Mouse (Mus musculus): ENCODE results near the gene Wdr66. TPM values are rescaled to one million over a fixed set of nuclear protein-coding genes. Genes with fewer than 3 reads are reported as not detected.
A peak's percentile ranks its signal among the peaks of the same experiment; 100 is the strongest.

Wdr66 gene
- total and polyA plus RNA-seq, 3 experiments = 0.52 to 2.0 (median 0.65) TPM

- Histone ChIP-seq H3K9ac (ENCODE audit: low read depth, low read length) (peak within 1 kb of the TSS; percentile 96), H3K4me1 (ENCODE audit: control insufficient read depth, insufficient read depth, low read length) (no peaks in the 10 kb centered on the region), H3K27ac (peak within 1 kb of the TSS; percentile 93), H3K36me3 (ENCODE audit: control insufficient read depth, insufficient read depth, low read length) (no peaks in the 10 kb centered on the region; the same call in 1 of the 2 replicates), H3K27me3 (ENCODE audit: control insufficient read depth, insufficient read depth, low read length) (no peaks in the 10 kb centered on the region), H3K79me2 (replicated peaks; ENCODE audit: control insufficient read depth, insufficient read depth, low read length) (peaks cover 4% of the 10 kb centered on the region; the same call in 1 of the 2 replicates), H3K4me3 (peak within 1 kb of the TSS; percentile 83)
- 2% methylated on average over 69 of the region's 69 CpGs for WGBS
- TF ChIP-seq EP300 (IDR thresholded peaks at IDR 0.05; ENCODE audit: insufficient read depth, low read depth, low read length) (no peak), CTCF (IDR thresholded peaks at IDR 0.05) (peak; percentile 56), POLR2A (IDR thresholded peaks at IDR 0.05; ENCODE audit: insufficient read depth, low read depth, low read length) (peak; percentile 59; the same call in 1 of the 2 replicates)
- intact Hi-C loops (cut with DNase I) = loop anchor here (1.0 kb wide), 1 partner anchor 20 kb away; no protein-coding TSS in a partner anchor
- DNase-seq = peak; percentile 94
These were observed 92.1 kb downstream of the Wdr66 start, which contains the start of gene Bcl7a for GRCm38 (mm10) chr5:123343707-123344627. Gene Bcl7a (plus strand): TSS chr5:123343834.

DNA sequence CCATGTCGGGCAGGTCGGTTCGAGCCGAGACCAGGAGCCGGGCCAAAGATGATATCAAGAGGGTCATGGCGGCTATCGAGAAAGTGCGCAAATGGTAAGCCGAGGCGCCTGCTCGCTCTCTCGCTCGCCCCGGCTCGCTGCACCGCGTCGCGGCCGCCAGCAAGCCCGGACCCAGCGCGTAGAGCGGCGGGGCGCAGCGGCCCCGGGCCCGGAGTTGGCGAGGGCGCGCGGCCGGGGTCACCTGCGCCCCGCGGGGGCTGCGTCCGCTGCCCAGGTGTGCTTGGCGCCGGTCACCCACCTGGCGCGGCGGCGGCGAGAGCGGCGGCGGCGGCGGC is 92.7 kb downstream of the Wdr66 start:
- H3K27me3 ChIP-seq (ENCODE audit: control insufficient read depth, insufficient read depth, low read length) = no peaks in the 10 kb centered on the region
- TF ChIP-seq POLR2A (IDR thresholded peaks at IDR 0.05; ENCODE audit: insufficient read depth, low read depth, low read length) = no peak
- no peak for TF ChIP-seq CTCF (IDR thresholded peaks at IDR 0.05)
- TF ChIP-seq EP300 (IDR thresholded peaks at IDR 0.05; ENCODE audit: insufficient read depth, low read depth, low read length) = no peak
- 4% methylated on average over 49 of the region's 51 CpGs for WGBS
- H3K4me1 ChIP-seq (ENCODE audit: control insufficient read depth, insufficient read depth, low read length) = no peaks in the 10 kb centered on the region
- peak overlapping the region; percentile 93 for H3K27ac ChIP-seq
- H3K9ac ChIP-seq (ENCODE audit: low read depth, low read length) = peak overlapping the region; percentile 96
- H3K79me2 ChIP-seq (replicated peaks; ENCODE audit: control insufficient read depth, insufficient read depth, low read length) = peaks cover 6% of the 10 kb centered on the region; the same call in 1 of the 2 replicates
- intact Hi-C loops (cut with DNase I) = loop anchor here (1.0 kb wide), 1 partner anchor 20 kb away; no protein-coding TSS in a partner anchor
- no peak for DNase-seq
- H3K4me3 ChIP-seq = peak overlapping the region; percentile 83
- H3K36me3 ChIP-seq (ENCODE audit: control insufficient read depth, insufficient read depth, low read length) = no peaks in the 10 kb centered on the region; the same call in 1 of the 2 replicates

DNA sequence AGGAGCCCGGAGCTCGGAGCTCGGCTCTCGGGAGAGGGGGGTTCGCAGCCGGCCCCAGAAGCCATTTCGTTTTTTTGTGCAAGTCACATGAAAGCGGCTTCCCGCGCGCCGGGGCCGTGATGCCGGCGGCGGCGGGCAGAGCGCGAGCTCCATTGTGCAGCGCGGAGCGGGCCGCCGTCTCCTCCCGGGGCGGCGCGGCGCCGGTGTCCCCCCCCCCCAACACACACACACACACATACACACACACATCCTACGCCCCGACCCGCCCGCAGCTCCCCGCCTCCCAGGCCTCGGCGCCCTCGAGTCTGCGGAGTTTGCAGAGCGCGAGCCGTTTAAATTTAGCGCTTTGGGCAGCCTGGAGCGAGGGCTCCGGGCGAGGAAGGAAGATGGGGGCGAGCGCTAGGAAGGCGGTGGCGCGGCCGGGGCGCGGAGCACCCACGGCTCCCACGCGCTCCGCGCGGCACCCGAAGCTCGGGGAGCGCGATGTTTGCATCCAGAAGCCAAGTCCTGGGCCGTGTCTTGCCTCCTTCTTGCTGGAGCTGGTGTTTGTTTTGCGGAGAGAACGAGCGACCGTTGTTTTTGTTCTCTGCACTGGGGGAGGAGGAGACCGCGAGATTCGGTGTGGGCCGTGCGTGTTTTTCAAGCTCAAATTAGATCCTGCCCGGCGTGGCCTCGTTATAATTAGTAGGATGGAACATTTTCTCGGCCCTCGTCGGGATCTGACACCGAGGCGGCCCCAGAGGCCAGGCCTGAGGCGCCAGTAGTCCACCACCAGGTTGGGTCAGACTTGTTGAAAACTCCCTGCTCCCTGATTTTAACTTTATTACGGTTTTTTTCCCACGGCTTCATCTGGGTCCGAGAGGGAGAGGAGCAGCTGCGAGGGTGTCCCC is 93.3 kb downstream of the Wdr66 start:
- Histone ChIP-seq H3K79me2 (replicated peaks; ENCODE audit: control insufficient read depth, insufficient read depth, low read length) (peaks cover 6% of the 10 kb centered on the region; the same call in 1 of the 2 replicates), H3K27me3 (ENCODE audit: control insufficient read depth, insufficient read depth, low read length) (no peaks in the 10 kb centered on the region), H3K27ac (peak overlapping the region; percentile 93), H3K9ac (ENCODE audit: low read depth, low read length) (peak overlapping the region; percentile 96), H3K4me3 (peak overlapping the region; percentile 83), H3K36me3 (ENCODE audit: control insufficient read depth, insufficient read depth, low read length) (no peaks in the 10 kb centered on the region; the same call in 1 of the 2 replicates), H3K4me1 (ENCODE audit: control insufficient read depth, insufficient read depth, low read length) (no peaks in the 10 kb centered on the region)
- no peak for TF ChIP-seq CTCF (IDR thresholded peaks at IDR 0.05)
- TF ChIP-seq POLR2A (IDR thresholded peaks at IDR 0.05; ENCODE audit: insufficient read depth, low read depth, low read length) = 0 out of 2 replicates have a peak, but pooled peaks have one; percentile 19
- under 1% methylated on average over 72 of the region's 87 CpGs for WGBS
- intact Hi-C loops (cut with DNase I) = loop anchor here (1.0 kb wide), 1 partner anchor 19 kb away; no protein-coding TSS in a partner anchor
- DNase-seq = peak; percentile 75 to 79

DNA sequence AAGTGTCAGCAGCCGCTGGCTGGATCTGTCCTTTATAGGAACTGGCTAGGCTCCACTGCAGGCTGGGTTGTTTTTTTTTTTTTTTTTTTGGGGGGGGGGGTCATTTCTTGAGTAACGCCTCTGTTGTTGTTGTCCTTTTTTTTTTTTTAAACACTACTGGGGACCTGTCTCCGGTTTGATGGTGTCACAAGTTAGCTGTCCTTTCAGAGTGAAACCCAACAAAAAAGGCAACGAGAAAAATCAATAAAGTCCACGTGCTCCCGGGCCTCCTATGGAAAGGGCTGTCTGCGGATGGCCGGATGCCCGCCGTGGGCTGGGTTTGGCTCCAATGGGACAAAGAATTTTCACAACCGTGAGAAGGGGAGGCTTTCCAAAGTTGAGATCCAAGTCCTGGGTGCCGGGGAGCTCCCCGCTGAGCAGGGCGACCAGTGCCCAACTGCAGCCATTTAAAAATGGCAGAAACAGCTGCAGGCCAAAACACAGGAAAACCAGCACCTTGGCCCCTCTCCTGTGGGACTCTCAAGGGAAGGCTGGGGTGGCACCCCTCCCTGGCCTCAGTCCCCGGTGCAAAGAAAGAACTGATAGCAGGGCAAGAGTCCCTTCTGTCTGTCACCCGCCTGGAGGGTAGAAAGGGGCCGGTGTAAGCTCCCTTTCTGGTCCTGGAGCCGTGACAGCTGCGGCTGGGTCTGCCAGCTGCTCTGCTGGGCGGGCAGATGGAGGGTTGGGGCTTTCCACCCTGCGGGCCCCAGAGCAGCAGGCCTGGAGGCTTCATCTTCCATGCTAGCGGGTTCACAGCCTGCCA is 94.2 kb downstream of the Wdr66 start:
- Histone ChIP-seq H3K36me3 (ENCODE audit: control insufficient read depth, insufficient read depth, low read length) (no peaks in the 10 kb centered on the region; the same call in 1 of the 2 replicates), H3K27me3 (ENCODE audit: control insufficient read depth, insufficient read depth, low read length) (no peaks in the 10 kb centered on the region), H3K27ac (peak overlapping the region; percentile 93), H3K4me1 (ENCODE audit: control insufficient read depth, insufficient read depth, low read length) (peaks cover 2% of the 10 kb centered on the region; the same call in 1 of the 2 replicates), H3K9ac (ENCODE audit: low read depth, low read length) (peak overlapping the region; percentile 96), H3K79me2 (replicated peaks; ENCODE audit: control insufficient read depth, insufficient read depth, low read length) (peaks cover 6% of the 10 kb centered on the region; the same call in 1 of the 2 replicates), H3K4me3 (peak overlapping the region; percentile 83)
- WGBS = 3% methylated on average over 22 of the region's 22 CpGs
- intact Hi-C loops (cut with DNase I) = no loop called here
- peak; percentile 82 to 83 for DNase-seq
- TF ChIP-seq CTCF (IDR thresholded peaks at IDR 0.05) (no peak), EP300 (IDR thresholded peaks at IDR 0.05; ENCODE audit: insufficient read depth, low read depth, low read length) (no peak), POLR2A (IDR thresholded peaks at IDR 0.05; ENCODE audit: insufficient read depth, low read depth, low read length) (no peak; the same call in 1 of the 2 replicates)
